Mouse (Mus musculus) adrenal gland, adult (tissue): Measurements from ENCODE around the gene Amh.

ENCODE experiments used
- DNase-seq, 2 experiments: peaks; one replicate each; pipeline ENCODE4 v3.0.0; 2022 to 2023; ENCODE audit warnings: low spot score in 1 of 2; ENCODE audit not compliant: inconsistent age in 2 of 2

The Amh gene

GRCm38 (mm10) chr10:80848571-80848970 lies 43.5 kb downstream of the Amh start:
- DNase-seq: peak; percentile 72 to 74

GRCm38 (mm10) chr10:80854913-80855748 lies 50.1 kb downstream of the Amh start, which contains the start of the genes Lsm7 and Sppl2b:
TSS of gene Lsm7 (minus strand) at chr10:80855209.
TSS of gene Sppl2b (plus strand) at chr10:80855275.
- DNase-seq: peak; percentile 98 to 99

- peak in 1 of 2 experiments; percentile 53 for DNase-seq
Measured at GRCm38 (mm10) chr10:80855749-80856073, 50.7 kb downstream of the Amh start.

GRCm38 (mm10) chr10:80856267-80856666 lies 51.2 kb downstream of the Amh start:
- no peak for DNase-seq

DNA sequence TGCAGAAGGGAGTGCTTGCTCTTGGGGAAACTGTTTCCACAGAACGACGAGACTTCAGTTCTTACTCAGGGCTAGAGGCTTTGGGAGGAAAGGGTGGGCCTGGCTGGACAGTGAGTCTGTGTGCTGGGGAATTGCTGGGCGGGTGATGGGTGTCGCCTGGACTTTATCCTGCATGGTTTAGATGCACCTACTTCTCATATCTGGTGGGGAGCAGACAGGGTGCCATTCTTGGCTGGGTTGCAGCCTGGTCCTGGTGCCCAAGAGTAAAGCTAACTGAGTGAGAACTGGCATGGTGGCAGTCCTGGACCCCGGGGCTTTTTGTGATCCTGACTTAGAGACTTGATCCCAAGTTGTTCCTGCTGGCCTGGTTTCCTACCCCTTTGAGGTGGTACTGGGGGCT lies 51.9 kb downstream of the Amh start:
- DNase-seq: no peak
